Mouse (Mus musculus): ENCODE data around the gene Sox5. TPM values are rescaled to one million over a fixed set of nuclear protein-coding genes. Genes with fewer than 3 reads are reported as not detected.

Gene Sox5
- total RNA-seq, 2 experiments from 2014 or later = 4.9 to 7.1 TPM

DNA sequence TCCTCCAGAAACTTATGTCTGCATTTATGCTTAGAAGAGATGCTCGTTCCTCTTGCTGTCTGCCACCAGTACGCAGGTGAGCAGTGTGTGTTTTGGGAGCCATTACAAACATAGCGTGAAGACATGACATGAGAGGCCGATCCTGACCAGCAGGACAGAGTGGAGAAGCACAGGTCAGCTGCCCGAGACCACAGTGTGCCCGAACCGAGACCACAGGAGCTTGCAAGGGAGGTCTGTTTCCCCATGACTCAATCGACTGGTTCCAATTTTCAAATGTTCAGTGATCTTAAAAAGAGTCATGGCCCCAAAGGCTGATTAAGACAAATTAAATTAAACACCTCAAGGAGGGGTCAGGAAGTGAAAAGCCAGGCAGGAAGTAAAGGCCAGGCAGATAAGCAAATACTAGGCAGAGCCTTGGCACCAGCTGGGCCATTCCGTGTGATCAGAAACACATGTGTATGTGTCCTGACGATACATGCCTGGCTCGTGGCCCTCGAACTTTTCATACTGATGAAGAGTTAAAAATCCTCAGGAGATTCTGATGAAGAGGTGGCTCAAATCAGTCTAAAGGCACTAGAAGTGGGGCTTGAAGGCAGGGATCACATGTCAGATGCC lies 58.1 kb downstream of the Sox5 start:
- no peak for ATAC-seq (replicated peaks; ENCODE audit: low FRiP score, poor library complexity, severe bottlenecking)

DNA sequence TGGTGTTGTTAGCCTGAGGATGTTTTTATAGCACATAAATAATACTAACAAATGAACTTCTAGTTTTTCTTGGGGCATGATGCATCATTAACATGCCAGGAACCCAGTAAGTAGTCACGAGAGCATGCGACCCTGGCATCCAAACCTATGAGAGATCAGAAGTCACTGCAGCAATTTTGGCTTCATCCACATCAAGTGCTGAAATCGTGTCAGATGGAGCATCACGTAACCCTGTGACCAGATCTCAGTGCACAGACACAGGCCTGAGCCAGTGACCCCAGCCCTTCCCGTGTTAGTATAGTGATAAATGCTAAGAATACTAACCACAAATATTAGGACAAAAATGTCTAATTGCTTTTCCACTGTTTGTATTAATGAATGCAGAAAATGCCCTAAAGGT lies 58.8 kb downstream of the Sox5 start:
- no peak for ATAC-seq (replicated peaks; ENCODE audit: low FRiP score, poor library complexity, severe bottlenecking)

DNA sequence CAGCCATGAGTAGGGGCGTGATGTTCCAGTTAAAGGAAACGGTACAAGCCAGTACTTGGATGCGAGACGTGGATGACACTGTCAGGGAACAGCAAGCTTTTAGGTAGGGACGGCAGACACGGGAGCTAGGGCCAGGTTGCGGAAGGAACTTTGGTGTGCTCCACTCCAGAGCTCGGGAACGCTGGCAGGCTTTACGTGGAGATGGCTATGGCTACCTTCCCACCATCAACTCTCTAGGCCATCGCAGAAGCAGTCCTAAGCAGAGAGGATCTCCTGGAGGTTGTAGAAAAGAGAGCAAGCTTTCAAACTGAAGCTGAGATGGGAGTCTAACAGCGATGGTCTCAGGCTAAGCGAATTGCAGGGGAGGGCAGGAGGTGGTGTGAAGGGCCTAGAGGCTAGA lies 60.9 kb downstream of the Sox5 start:
- no peak for ATAC-seq (replicated peaks; ENCODE audit: low FRiP score, poor library complexity, severe bottlenecking)

DNA sequence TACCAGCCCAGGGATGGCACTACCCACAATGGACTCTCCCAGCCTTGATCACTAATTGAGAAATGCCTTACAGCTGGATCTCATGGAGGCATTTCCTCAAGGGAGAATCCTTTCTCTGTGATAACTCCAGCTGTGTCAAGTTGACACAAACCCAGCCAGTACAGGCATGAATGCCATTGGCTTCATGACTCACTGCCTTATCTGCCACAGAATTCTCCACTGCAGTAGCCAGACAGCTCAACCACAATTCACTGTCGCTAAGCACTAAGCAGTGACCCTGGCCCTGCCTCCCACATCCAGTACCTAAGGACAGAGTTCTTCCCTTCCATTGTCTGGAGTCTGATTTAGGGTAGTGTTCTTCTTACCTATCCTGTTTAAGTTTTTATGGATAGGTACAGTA lies 65.4 kb downstream of the Sox5 start:
- no peak for ATAC-seq (replicated peaks; ENCODE audit: low FRiP score, poor library complexity, severe bottlenecking)

DNA sequence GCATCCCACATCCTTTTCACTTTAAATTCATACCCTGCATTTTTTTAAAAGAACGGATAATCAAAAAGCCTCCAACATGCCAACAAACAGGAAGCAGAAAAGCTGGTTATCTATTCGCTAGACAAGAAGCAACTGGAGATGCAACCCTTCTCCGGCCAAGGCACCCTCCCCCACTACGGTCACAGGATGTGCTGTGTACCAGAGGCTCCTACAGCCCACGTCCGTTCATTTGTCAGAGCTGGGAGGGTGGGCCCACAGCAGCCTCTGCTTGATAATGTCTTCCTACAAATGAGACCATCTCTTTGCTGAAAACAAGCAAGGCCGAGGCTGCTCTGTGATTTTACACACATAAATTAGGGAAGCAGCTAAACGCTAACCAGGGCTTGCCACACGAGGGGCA lies 69.9 kb downstream of the Sox5 start:
- ATAC-seq (replicated peaks; ENCODE audit: low FRiP score, poor library complexity, severe bottlenecking) = no peak

DNA sequence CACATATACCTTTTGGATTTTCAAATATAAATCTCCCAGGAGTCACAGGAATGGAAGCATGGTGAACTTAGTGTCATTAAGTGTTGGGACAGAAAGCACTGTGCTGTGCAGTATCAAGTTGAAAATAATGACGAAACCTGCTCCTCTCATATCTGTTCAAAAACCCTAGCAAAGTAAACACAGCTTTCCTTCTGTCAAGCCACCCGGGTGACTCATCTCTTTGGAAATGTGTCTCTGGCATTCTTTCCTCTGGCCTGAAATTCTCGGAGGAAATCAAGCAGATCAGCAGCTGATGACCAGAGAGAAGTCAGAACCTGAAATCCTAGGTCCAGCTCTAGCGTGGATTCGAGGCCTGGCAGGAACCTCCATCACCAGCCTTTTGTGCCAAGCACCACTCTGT lies 71.0 kb downstream of the Sox5 start:
- no peak for ATAC-seq (replicated peaks; ENCODE audit: low FRiP score, poor library complexity, severe bottlenecking)

DNA sequence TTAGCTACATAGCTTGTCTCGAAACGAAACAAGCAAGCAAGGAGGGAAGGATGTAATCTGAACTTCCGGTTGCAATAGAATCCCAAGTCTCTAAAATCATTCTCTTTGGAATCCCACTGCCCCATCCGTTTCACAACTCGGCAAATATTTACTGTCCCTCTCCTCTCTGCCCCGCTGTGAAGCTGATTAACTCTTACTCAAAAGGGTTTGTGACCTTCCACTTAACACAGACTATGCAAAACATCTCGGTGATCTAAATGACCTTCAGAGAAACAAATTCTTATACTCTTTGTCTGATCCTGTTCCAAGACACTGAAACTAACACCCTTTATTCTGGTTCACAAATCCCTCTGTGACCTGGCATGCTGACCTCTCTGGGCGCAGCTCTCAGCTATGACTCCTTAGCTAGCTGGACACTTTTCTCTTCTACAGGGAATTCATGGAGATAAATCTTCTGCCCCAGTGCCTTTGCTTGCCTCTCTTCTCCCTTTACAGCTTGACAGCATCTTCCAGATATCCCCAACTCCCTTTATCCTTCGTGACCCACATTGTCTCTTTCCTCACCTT lies 72.1 kb downstream of the Sox5 start:
- ATAC-seq (replicated peaks; ENCODE audit: low FRiP score, poor library complexity, severe bottlenecking) = no peak

DNA sequence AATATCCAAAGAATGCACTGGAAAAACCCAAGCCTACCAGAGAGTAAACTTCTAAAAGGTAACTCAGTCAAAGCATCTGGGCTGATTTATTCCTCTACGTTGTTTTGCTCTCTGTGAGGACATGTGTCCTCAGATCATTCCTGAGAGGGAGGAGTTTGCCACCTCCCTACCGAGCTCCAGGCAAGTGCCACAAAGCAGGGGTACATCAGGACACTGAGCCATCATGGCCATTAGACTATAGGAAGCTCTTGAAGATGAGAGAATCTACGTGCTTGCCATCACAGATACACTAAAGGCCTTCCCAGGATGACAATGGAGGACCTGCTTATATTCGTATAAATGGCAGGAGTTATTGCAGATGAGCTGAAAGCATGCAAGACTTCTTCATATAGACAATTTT lies 73.4 kb downstream of the Sox5 start:
- no peak for ATAC-seq (replicated peaks; ENCODE audit: low FRiP score, poor library complexity, severe bottlenecking)

DNA sequence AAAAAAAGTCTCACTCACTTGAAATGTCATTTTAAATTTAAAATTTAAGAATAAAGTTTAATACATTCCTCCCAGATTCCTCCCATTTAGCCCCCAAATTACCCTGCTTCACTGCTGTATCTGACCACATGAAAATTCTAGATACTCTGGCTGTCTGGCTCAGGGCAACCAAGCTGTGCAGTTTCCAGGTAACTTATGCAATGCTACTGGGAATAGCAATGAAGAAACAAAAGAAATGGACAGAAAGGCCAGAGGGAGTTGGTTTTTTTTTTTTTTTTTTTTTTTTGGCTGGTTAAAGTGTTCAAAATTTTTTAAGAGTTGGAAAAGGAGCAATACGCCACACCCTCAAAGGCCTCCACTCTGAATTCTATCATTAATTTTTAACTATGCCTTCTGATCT lies 73.8 kb downstream of the Sox5 start:
- ATAC-seq (replicated peaks; ENCODE audit: low FRiP score, poor library complexity, severe bottlenecking) = no peak

DNA sequence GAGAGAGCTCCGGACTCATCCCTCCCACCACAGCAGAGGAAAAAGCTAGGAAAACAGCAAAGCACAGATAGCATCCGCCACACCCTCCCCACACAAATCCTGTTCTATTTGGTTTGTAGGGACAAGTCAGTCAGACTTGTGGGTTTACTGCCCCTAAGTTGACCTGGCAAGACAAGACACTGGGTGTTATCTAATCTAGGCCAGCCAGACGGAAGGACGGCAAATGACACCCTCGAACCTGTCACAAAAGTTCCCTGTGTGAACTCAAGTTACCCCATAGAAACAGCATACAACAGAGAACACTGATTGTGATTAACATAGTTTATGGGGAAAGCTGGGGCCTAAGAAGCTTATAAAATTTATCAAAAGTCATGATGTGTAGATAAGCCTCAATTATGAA lies 76.8 kb downstream of the Sox5 start:
- ATAC-seq (replicated peaks; ENCODE audit: low FRiP score, poor library complexity, severe bottlenecking) = no peak

DNA sequence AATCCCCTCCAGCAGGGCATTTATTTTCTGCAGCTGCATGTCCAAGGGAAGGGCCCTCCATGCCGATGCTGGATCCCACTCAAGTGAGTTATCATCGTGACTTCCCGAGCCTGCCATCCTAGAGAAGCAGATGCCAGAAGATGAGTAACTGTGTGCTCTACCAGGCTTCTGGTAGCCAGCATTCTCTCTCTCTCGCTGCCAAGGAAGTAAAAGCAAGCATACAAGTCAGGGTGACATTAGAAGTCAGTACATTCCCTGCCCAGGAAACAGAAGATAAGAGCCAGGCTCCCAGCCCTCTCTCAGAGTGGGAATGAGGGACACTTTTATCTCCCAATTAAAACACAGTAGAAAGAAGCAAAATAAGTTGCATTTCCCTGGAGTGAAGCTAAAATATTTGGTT lies 86.1 kb downstream of the Sox5 start:
- ATAC-seq (replicated peaks; ENCODE audit: low FRiP score, poor library complexity, severe bottlenecking) = no peak

DNA sequence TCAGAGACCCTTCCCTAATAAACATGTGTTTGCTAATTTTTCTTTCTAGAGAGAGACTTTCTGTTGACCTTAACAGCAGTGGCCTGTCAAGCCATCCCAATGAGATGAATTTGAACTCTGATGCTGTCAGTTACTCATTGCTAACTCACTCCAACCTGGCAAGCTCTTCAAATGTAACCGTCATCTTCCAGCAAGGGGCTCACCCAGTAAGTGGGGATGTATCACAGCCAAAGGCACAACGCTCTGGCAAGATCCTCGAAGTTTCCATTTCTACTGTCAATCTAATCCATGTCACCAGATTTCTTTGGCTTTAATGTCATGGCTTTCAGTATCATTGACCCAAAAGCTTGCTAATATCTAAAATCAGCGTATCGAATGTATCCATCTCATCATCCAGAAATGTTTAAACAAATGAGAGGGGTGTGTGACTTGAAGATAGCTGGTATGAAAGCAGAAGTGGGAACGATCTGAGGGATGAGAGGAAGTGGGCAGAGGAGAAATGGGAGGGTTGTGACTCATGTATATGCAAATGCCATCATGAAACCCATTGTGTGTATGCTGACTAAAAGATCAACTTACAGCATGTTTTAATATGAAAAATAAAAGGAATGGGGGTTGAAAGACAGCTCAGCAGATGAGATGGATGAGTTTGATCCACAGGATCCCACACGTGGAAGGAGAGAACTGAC lies 88.4 kb downstream of the Sox5 start:
- ATAC-seq (replicated peaks; ENCODE audit: low FRiP score, poor library complexity, severe bottlenecking) = no peak

DNA sequence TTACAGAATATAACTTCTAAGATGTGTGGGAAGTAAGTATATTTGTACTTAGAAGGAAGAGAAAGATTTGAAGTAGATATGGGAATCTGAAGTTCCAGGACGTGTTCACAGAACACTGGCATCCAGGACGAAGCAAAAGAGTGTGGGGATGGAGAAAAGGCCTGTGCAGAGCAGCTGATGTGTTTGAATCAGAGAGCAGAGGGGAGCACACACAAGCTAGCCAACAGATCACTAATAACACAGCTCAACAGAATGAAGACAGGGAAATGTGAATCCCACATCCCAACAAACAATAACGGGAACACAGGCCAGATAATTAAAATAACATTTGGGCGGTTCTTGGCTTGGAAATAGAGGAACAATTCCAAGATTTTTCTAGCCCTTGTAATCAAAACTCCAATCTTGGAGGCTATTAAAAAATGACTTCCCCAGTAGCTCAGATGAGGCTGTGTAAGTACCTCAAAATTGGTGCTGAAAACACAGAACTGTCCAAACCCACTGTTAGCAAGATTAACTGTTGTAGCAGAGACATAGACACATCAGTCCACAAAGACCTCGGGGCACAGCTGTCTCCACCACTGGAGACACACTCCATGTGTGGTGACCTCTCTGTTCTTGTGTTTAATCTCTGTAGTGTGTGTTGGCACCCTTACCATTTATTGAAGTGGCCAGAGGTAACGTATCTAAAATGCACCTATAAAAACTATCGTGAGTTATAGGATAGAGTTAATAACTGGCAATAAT lies 90.3 kb downstream of the Sox5 start:
- no peak for ATAC-seq (replicated peaks; ENCODE audit: low FRiP score, poor library complexity, severe bottlenecking)

DNA sequence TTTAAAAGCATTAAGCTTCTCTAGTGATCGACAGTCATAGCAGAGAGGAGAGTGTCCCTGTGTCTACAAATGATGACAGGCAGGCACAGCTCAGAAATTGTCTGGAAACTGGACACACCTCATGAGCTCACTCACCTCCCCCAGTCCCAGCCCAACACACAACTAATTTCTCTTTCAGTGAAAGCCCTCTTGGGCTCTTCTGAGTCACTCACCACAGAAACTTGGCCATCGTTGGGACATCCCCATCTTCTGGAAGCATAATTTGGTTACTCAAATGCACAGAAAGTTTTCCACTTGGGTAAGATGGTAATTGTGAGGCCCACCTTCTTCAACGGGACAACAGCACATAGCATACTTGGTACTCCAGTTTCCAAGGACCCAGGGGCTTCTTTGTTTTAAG lies 92.7 kb downstream of the Sox5 start:
- ATAC-seq (replicated peaks; ENCODE audit: low FRiP score, poor library complexity, severe bottlenecking) = no peak

DNA sequence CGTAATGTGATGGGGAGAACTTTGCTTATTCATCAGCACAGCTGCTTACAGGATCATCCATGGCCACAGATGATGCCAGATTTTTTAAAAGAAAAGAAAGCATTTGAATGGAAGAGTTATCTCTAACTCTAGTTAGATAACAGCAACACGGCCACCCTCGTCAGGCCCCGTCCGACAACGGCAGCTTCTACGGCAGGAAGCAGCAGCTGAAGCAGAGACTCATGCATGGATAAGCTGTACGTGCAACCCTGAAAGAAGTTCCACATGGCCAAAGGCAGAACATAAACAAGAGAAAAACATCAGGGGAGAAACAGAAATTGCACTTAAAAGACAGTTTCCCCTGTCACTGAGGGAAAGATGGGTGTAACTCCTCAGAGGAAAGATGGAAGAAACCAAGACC lies 94.1 kb downstream of the Sox5 start:
- no peak for ATAC-seq (replicated peaks; ENCODE audit: low FRiP score, poor library complexity, severe bottlenecking)

DNA sequence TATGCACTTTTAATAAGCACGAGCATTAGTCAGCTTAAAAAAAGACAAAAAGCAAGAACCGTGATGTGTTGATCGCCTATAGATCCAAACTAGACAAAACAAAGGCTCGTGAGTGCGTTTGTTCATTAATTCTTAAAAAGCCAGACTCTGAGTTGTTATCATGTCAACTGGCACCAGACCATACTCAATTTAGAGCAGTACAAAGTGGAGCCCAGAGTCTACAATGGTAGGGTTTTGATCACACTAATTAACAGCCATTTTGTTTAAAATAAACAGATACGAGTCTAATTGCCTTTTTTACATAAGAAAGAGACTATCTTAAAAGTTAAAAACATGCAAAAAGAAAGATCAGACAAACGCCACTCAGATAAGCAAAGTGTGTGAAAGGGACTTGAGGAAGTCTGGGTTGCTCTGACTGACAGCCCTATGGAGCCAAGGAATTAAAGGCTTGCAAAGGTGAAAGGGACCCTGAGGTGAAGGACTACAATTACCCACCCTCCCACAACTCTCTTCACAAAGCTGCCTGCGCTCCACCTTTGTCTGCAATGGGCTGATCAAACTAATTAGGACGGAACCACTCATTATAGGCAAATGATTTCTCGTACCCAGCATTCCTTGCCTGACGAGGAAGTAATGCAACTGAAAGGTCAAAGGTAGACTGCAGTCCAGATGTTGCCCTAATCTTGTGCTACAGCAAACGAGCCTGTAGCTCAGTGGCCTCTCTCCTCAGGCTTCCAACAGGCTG lies 100.6 kb downstream of the Sox5 start:
- ATAC-seq (replicated peaks; ENCODE audit: low FRiP score, poor library complexity, severe bottlenecking) = no peak

DNA sequence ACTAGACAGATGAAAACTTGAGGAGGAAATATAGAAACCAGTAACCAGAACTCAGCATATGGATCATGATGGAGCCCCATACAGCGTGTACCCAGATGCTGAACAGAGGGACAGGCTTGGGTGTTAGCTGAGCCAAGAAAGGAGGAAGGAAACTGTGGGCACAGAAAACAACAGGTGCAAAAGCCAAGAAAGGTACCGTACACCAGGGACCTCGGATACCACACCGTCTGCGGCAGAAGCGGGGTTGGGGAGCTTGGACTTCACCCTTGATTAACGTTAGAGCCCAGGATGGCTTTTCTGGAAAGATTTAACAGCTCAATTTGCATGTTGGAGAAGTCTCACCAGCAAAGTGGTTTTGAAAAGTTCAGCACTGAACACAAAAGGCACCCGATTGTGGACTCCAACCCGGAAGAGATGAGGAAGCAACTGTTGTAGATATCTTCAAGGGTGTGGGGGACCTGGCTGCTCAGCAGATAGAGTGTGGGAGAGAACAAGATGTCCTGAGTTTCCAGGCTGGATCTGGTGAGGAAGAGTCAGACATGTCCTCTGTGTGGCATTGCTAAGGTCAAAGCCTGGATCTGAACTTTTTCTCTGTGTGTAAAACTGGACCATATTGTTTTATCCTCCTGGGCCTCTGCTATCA lies 104.2 kb downstream of the Sox5 start:
- ATAC-seq (replicated peaks; ENCODE audit: low FRiP score, poor library complexity, severe bottlenecking) = no peak

DNA sequence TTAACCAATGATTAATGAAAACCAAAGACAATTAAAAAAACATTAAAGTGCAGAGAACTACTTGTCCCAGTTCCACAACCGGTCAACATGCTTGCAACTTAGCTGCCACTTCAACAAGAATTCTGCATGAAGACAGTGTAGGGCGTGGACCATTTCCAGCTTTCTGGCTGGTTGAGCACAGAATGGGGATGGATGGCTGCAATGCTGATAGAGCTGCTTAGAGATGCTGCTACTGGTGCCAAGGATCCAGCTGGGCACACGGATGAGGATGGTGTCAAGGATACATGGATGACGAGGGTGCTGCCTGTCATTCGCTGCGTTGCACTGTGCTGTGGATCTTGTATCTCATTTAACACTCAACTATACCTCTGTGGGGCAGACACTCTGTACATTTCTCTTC lies 106.7 kb downstream of the Sox5 start:
- ATAC-seq (replicated peaks; ENCODE audit: low FRiP score, poor library complexity, severe bottlenecking) = no peak

DNA sequence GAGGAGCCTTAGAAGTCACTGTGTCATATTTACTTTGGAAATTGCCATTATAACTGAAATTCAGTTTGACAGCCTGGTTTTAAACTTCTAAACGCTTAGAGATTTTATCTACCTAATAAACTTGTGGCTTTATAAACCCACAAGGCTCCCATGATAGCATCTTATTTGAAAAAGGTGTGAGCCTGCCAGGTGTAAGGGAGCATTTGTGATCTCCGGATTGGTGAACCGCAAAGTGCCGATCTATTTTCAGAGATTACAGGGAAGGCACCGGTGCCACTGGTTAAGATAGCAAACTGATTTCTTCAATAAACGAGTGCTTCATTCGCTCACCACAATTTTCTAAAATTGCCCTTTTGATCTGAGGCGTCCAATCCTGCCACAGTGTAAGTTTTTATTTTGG lies 107.9 kb downstream of the Sox5 start:
- no peak for ATAC-seq (replicated peaks; ENCODE audit: low FRiP score, poor library complexity, severe bottlenecking)
